Mouse (Mus musculus): ENCODE measurements at regions not wholly inside any gene's neighbourhood (a gene's known extent, or its start where the extent isn't known, plus 50 kb on each side); places are given as distances from the start of the nearest gene placed in this dataset.

- H3K4me2 ChIP-seq (ENCODE audit: low read length), result no peak overlapping the region
- DNase-seq (ENCODE audit: low spot score), result no peak
- 0 out of 2 replicates have a peak, but pooled peaks cover 3% of the 10 kb centered on the region for H3K4me1 ChIP-seq (replicated peaks; ENCODE audit: control insufficient read depth, insufficient read depth, low read length)
- 65% methylated on average over 1 of the region's 1 CpGs for WGBS
- H3K9ac ChIP-seq (ENCODE audit: low read length), result no peak overlapping the region
- no peak for ATAC-seq (replicated peaks; ENCODE audit: low FRiP score, low TSS enrichment, low read depth)
- H3K9me3 ChIP-seq (ENCODE audit: control insufficient read depth, low read length), result no peaks in the 10 kb centered on the region
- no peak overlapping the region for H3K4me3 ChIP-seq (ENCODE audit: low read depth, low read length)
- H3K36me3 ChIP-seq (ENCODE audit: control insufficient read depth, insufficient read depth, low read length), result no peaks in the 10 kb centered on the region
- H3K27me3 ChIP-seq (replicated peaks; ENCODE audit: control insufficient read depth, insufficient read depth, low read length), result no peaks in the 10 kb centered on the region
- no peak overlapping the region for H3K27ac ChIP-seq (ENCODE audit: low read depth)
Measured at GRCm38 (mm10) chr11:31732958-31733357, 61.3 kb upstream of the Bod1 start.

- no peaks in the 10 kb centered on the region for H3K36me3 ChIP-seq (ENCODE audit: control insufficient read depth, insufficient read depth, low read length)
- no peak overlapping the region for H3K9ac ChIP-seq (ENCODE audit: low read length)
- WGBS, result 75% methylated on average over 4 of the region's 4 CpGs
- DNase-seq (ENCODE audit: low spot score), result no peak
- no peaks in the 10 kb centered on the region for H3K27me3 ChIP-seq (replicated peaks; ENCODE audit: control insufficient read depth, insufficient read depth, low read length)
- H3K4me2 ChIP-seq (ENCODE audit: low read length), result no peak overlapping the region
- peak; percentile 61; the same call in 1 of the 2 replicates for ATAC-seq (replicated peaks; ENCODE audit: low FRiP score, low TSS enrichment, low read depth)
- 0 out of 2 replicates have a peak, but pooled peaks cover 3% of the 10 kb centered on the region for H3K4me1 ChIP-seq (replicated peaks; ENCODE audit: control insufficient read depth, insufficient read depth, low read length)
- H3K9me3 ChIP-seq (ENCODE audit: control insufficient read depth, low read length), result no peaks in the 10 kb centered on the region
- H3K4me3 ChIP-seq (ENCODE audit: low read depth, low read length), result no peak overlapping the region
- H3K27ac ChIP-seq (ENCODE audit: low read depth), result no peak overlapping the region
Measured at GRCm38 (mm10) chr11:31734091-31734490, 62.4 kb upstream of the Bod1 start.

DNA sequence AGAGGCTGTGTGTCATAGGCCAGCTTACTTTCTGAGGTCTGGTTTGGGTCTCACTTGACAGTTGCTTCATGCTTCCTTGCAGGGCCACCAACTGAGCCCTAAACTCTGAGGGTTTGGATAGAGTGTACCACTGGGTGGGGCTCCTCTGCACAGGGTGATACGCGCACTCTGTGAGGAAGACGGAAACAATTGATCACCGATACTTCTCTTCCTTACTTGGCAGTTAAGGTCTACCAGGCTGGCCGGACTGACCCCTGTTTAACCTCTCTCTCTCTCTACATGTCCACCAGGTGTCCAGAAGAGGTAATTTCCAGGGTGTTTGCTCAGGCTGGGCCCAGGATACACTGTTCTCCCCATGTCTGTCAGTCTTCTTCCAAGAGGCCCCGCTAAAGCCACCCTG, 63.6 kb upstream of the Bod1 start:
- ATAC-seq (replicated peaks; ENCODE audit: low FRiP score, low TSS enrichment, low read depth) (no peak), DNase-seq (ENCODE audit: low spot score) (no peak)
- no peaks in the 10 kb centered on the region for H3K36me3 ChIP-seq (ENCODE audit: control insufficient read depth, insufficient read depth, low read length)
- H3K4me2 ChIP-seq (ENCODE audit: low read length), result no peak overlapping the region
- H3K9me3 ChIP-seq (ENCODE audit: control insufficient read depth, low read length), result no peaks in the 10 kb centered on the region
- no peak overlapping the region for H3K4me3 ChIP-seq (ENCODE audit: low read depth, low read length)
- WGBS, result 81% methylated on average over 6 of the region's 6 CpGs
- no peaks in the 10 kb centered on the region for H3K27me3 ChIP-seq (replicated peaks; ENCODE audit: control insufficient read depth, insufficient read depth, low read length)
- H3K4me1 ChIP-seq (replicated peaks; ENCODE audit: control insufficient read depth, insufficient read depth, low read length), result 0 out of 2 replicates have a peak, but pooled peaks cover 3% of the 10 kb centered on the region
- no peak overlapping the region for H3K27ac ChIP-seq (ENCODE audit: low read depth)
- no peak overlapping the region for H3K9ac ChIP-seq (ENCODE audit: low read length)

GRCm38 (mm10) chr11:31736086-31736485, 64.4 kb upstream of the Bod1 start:
- H3K4me3 ChIP-seq (ENCODE audit: low read depth, low read length), result no peak overlapping the region

DNA sequence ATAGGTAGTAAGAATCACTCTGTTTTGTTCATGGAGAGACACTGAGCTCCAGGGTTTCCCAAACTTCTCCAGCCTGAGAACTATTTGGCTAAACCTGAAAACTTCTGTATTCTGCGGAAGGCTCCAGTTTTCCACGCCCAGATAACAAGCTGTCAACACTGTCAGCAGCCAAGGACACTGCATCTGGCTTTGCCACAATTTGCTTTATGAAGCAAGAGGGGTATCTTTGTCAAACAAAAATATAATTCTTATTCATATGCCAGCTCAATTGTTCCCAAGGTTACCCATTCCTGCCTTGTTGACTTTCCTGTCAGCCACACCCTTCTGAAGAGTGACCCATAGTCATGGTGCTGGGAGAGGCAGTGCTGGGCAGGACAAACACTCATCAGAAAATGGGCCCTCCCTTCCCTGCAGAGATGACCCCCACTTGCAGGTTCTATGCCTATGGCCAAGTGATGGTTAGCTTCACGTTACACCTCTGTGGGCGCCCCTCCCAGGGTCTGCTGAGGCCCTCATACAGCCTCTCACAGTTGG, 64.9 kb upstream of the Bod1 start:
- WGBS, result 82% methylated on average over 4 of the region's 4 CpGs
- ATAC-seq (replicated peaks; ENCODE audit: low FRiP score, low TSS enrichment, low read depth), result no peak
- H3K36me3 ChIP-seq (ENCODE audit: control insufficient read depth, insufficient read depth, low read length), result no peaks in the 10 kb centered on the region

More at GRCm38 (mm10) chr11:31736086-31736485, 64.4 kb upstream of the Bod1 start:
- no peaks in the 10 kb centered on the region for H3K9me3 ChIP-seq (ENCODE audit: control insufficient read depth, low read length)
- no peaks in the 10 kb centered on the region for H3K36me3 ChIP-seq (ENCODE audit: control insufficient read depth, insufficient read depth, low read length)
- no peak overlapping the region for H3K27ac ChIP-seq (ENCODE audit: low read depth)
- no peak for DNase-seq (ENCODE audit: low spot score)
- ATAC-seq (replicated peaks; ENCODE audit: low FRiP score, low TSS enrichment, low read depth), result no peak
- H3K9ac ChIP-seq (ENCODE audit: low read length), result no peak overlapping the region
- H3K4me2 ChIP-seq (ENCODE audit: low read length), result no peak overlapping the region
- H3K4me1 ChIP-seq (replicated peaks; ENCODE audit: control insufficient read depth, insufficient read depth, low read length), result 0 out of 2 replicates have a peak, but pooled peaks cover 3% of the 10 kb centered on the region
- H3K27me3 ChIP-seq (replicated peaks; ENCODE audit: control insufficient read depth, insufficient read depth, low read length), result no peaks in the 10 kb centered on the region

DNA sequence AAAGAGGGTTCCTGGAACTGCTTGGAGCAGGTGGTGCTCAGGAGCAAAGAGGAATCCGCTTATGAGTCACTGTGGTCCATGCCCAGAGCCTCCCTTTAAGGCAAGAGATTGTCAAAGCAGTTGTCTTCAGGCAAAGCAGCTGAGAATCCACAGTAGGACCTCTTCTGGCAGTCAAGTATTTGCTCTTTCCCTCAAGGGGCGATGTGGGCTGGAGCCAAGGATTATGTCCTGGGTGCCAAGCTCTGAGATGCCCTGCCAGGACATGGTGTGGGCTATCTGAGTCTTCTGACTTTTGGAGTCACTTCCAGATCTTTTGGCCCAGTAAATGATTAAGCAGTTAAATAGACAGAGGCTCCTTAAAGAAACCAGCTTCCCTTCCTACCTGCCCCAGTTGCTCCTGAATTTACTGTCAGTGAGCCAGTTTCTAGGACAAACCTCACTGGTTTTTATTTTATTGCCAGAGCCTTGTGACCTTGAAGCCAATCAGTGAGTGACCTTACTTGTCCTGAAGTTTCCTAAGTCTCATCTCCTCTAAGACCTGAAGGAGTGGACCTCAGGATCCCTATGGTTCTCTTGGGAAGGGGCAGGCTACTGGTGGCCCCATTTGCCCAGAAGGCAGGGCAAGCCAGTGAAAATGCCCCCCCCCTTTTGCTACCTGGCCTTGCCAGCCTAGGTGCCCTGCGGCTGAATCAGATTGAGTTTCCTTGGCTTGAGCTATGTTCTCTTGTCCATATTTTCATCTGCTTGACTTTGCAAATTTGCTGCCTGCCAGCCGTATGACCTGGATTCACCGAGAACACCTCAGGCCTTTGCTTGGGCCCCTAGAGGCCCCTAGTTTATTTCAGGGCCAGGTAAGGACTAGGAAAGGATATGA, 66.7 kb upstream of the Bod1 start:
- H3K9me3 ChIP-seq (ENCODE audit: control insufficient read depth, low read length), result no peaks in the 10 kb centered on the region
- DNase-seq (ENCODE audit: low spot score) (no peak), ATAC-seq (replicated peaks; ENCODE audit: low FRiP score, low TSS enrichment, low read depth) (no peak)
- no peaks in the 10 kb centered on the region for H3K27me3 ChIP-seq (replicated peaks; ENCODE audit: control insufficient read depth, insufficient read depth, low read length)
- no peaks in the 10 kb centered on the region for H3K36me3 ChIP-seq (ENCODE audit: control insufficient read depth, insufficient read depth, low read length)
- H3K9ac ChIP-seq (ENCODE audit: low read length), result no peak overlapping the region
- no peak overlapping the region for H3K4me3 ChIP-seq (ENCODE audit: low read depth, low read length)
- 90% methylated on average over 5 of the region's 5 CpGs for WGBS
- no peak overlapping the region for H3K4me2 ChIP-seq (ENCODE audit: low read length)
- H3K4me1 ChIP-seq (replicated peaks; ENCODE audit: control insufficient read depth, insufficient read depth, low read length), result 0 out of 2 replicates have a peak, but pooled peaks cover 3% of the 10 kb centered on the region
- no peak overlapping the region for H3K27ac ChIP-seq (ENCODE audit: low read depth)

More for the DNA sequence above, 64.9 kb upstream of the Bod1 start:
- Histone ChIP-seq H3K27me3 (replicated peaks; ENCODE audit: control insufficient read depth, insufficient read depth, low read length) (no peaks in the 10 kb centered on the region), H3K9me3 (ENCODE audit: control insufficient read depth, low read length) (no peaks in the 10 kb centered on the region), H3K4me1 (replicated peaks; ENCODE audit: control insufficient read depth, insufficient read depth, low read length) (0 out of 2 replicates have a peak, but pooled peaks cover 3% of the 10 kb centered on the region), H3K4me2 (ENCODE audit: low read length) (no peak overlapping the region), H3K27ac (ENCODE audit: low read depth) (no peak overlapping the region), H3K9ac (ENCODE audit: low read length) (no peak overlapping the region), H3K4me3 (ENCODE audit: low read depth, low read length) (no peak overlapping the region)
- DNase-seq (ENCODE audit: low spot score), result no peak

DNA sequence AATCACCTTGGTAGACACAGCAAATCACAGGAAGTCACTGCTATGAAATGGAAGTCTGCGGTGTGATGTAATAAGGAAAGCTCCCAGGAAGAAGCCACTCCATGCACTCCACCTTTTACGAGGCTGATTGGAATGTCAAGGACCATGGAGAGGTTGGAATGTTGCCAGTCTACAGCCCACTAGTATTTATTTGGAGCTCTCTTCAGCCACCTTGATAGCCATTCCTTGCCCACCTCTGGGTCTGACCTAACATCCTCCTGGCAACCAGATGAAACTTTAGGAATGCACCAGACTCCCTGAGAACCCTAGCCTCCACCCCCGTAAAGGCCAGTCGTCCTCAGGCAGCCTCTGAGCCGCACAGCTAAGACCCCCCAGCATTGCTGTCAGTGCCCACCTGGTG, 68.7 kb upstream of the Bod1 start:
- Histone ChIP-seq H3K27me3 (replicated peaks; ENCODE audit: control insufficient read depth, insufficient read depth, low read length) (no peaks in the 10 kb centered on the region), H3K4me1 (replicated peaks; ENCODE audit: control insufficient read depth, insufficient read depth, low read length) (no peaks in the 10 kb centered on the region), H3K9ac (ENCODE audit: low read length) (no peak overlapping the region), H3K9me3 (ENCODE audit: control insufficient read depth, low read length) (no peaks in the 10 kb centered on the region), H3K27ac (ENCODE audit: low read depth) (no peak overlapping the region), H3K36me3 (ENCODE audit: control insufficient read depth, insufficient read depth, low read length) (no peaks in the 10 kb centered on the region), H3K4me3 (ENCODE audit: low read depth, low read length) (no peak overlapping the region), H3K4me2 (ENCODE audit: low read length) (no peak overlapping the region)
- ATAC-seq (replicated peaks; ENCODE audit: low FRiP score, low TSS enrichment, low read depth), result no peak
- 63% methylated on average over 5 of the region's 5 CpGs for WGBS
- no peak for DNase-seq (ENCODE audit: low spot score)

DNA sequence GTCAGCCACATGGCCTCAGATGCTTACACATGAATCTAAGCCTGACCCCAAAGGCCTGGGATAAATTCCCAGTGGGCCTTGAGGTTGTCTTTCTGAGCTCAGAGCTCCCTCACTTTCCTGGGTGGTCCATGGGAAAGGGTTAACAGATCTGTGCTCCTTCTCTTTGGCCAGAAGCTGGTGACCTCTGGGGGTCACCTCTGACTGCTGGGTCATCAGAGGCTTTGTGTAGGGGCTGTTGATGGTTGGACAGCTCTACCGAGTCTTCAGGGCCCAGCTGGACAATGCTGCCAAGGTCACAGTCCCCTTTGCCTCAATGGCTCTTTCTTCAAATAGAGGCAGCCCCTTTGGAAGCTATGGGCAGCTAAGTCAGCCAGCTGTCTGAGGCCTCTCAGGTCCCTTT, 70.5 kb upstream of the Bod1 start:
- ATAC-seq (replicated peaks; ENCODE audit: low FRiP score, low TSS enrichment, low read depth) (no peak), DNase-seq (ENCODE audit: low spot score) (no peak)
- no peaks in the 10 kb centered on the region for H3K27me3 ChIP-seq (replicated peaks; ENCODE audit: control insufficient read depth, insufficient read depth, low read length)
- no peaks in the 10 kb centered on the region for H3K9me3 ChIP-seq (ENCODE audit: control insufficient read depth, low read length)
- no peaks in the 10 kb centered on the region for H3K36me3 ChIP-seq (ENCODE audit: control insufficient read depth, insufficient read depth, low read length)
- no peak overlapping the region for H3K9ac ChIP-seq (ENCODE audit: low read length)
- H3K4me2 ChIP-seq (ENCODE audit: low read length), result no peak overlapping the region
- no peak overlapping the region for H3K4me3 ChIP-seq (ENCODE audit: low read depth, low read length)
- H3K4me1 ChIP-seq (replicated peaks; ENCODE audit: control insufficient read depth, insufficient read depth, low read length), result no peaks in the 10 kb centered on the region
- 16% methylated on average over 1 of the region's 1 CpGs for WGBS
- H3K27ac ChIP-seq (ENCODE audit: low read depth), result no peak overlapping the region

Measured in intestine, embryonic 14.5 days (tissue).